Mouse (Mus musculus): ENCODE results near the gene Lix1.
A peak's percentile ranks its signal among the peaks of the same experiment; 100 is the strongest.
"Not testable (repeated sequence)": the region's sequence is repeated elsewhere in the genome, so short reads cannot be mapped to it uniquely, and the experiment has no call there.

Gene Lix1

GRCm38 (mm10) chr17:17414206-17414605 lies 11.7 kb downstream of the Lix1 start:
- DNase-seq = no peak

GRCm38 (mm10) chr17:17424609-17425307 lies 22.3 kb downstream of the Lix1 start:
- no peak for DNase-seq

GRCm38 (mm10) chr17:17425308-17425813 lies 22.9 kb downstream of the Lix1 start:
- no peak for DNase-seq

- no peak for DNase-seq
Observed at GRCm38 (mm10) chr17:17425906-17426305, 23.4 kb downstream of the Lix1 start.

- DNase-seq = no peak
Observed at GRCm38 (mm10) chr17:17428888-17429287, 26.4 kb downstream of the Lix1 start.

- DNase-seq = no peak
Observed at GRCm38 (mm10) chr17:17433679-17434078, 31.2 kb downstream of the Lix1 start.

- no peak for DNase-seq
Observed at GRCm38 (mm10) chr17:17438576-17439191, 36.2 kb downstream of the Lix1 start.

GRCm38 (mm10) chr17:17441876-17442498 lies 39.5 kb downstream of the Lix1 start:
- DNase-seq = no peak

GRCm38 (mm10) chr17:17444297-17444886 lies 41.9 kb downstream of the Lix1 start:
- no peak for DNase-seq

GRCm38 (mm10) chr17:17446683-17447082 lies 44.2 kb downstream of the Lix1 start:
- no peak for DNase-seq

- DNase-seq = no peak
Observed at GRCm38 (mm10) chr17:17447821-17448220, 45.3 kb downstream of the Lix1 start.

GRCm38 (mm10) chr17:17448737-17449440 lies 46.4 kb downstream of the Lix1 start:
- DNase-seq = peak; percentile 22

GRCm38 (mm10) chr17:17449441-17449770 lies 46.9 kb downstream of the Lix1 start:
- peak; percentile 5 for DNase-seq

- DNase-seq = no peak
Observed at GRCm38 (mm10) chr17:17451102-17451501, 48.6 kb downstream of the Lix1 start.

GRCm38 (mm10) chr17:17452617-17453016 lies 50.1 kb downstream of the Lix1 start:
- DNase-seq = no peak

GRCm38 (mm10) chr17:17454573-17454972 lies 52.1 kb downstream of the Lix1 start:
- no peak for DNase-seq

- DNase-seq = no peak
Observed at GRCm38 (mm10) chr17:17485789-17486188, 83.3 kb downstream of the Lix1 start.

- no peak for DNase-seq
Observed at GRCm38 (mm10) chr17:17490820-17491621, 88.5 kb downstream of the Lix1 start.

- DNase-seq = no peak
Observed at GRCm38 (mm10) chr17:17491622-17492001, 89.1 kb downstream of the Lix1 start.

- DNase-seq = no peak
Observed at GRCm38 (mm10) chr17:17492116-17492515, 89.6 kb downstream of the Lix1 start.

- not testable (repeated sequence) for DNase-seq
Observed at GRCm38 (mm10) chr17:17496234-17496633, 93.8 kb downstream of the Lix1 start.

GRCm38 (mm10) chr17:17496730-17497129 lies 94.3 kb downstream of the Lix1 start:
- no peak for DNase-seq

Measured in cerebellum, adult 9-10 months (tissue).